Mouse (Mus musculus): ENCODE data around the gene Klrb1b.
"Not testable (repeated sequence)": the region's sequence is repeated elsewhere in the genome, so short reads cannot be mapped to it uniquely, and the experiment has no call there.

Klrb1b gene

GRCm38 (mm10) chr6:128800696-128801095 lies 25.4 kb downstream of the Klrb1b start:
- not testable (repeated sequence) for DNase-seq (ENCODE audit: low read depth, low spot score)

DNA sequence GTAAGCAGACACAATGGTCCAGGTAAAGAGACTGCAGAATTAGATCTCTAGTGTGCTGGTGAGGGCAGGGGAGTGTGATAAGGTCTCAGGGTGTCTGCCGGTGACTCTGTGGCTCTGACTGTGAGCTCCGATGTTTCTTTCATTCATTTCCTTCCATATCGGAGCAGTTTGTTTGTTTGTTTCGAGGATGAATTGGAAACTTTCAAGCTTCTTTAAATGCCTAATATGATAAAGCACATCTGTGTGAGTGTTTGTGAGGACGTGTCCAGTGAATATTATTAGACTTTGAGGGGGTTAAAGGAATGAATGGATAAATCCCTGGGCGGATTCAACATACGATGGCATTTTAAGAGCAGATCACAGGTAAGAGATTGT lies 26.2 kb downstream of the Klrb1b start:
- DNase-seq (ENCODE audit: low read depth, low spot score), result no peak

GRCm38 (mm10) chr6:128799144-128799895 lies 26.8 kb downstream of the Klrb1b start:
- DNase-seq (ENCODE audit: low read depth, low spot score), result peak; percentile 87

GRCm38 (mm10) chr6:128798772-128799143 lies 27.4 kb downstream of the Klrb1b start:
- DNase-seq (ENCODE audit: low read depth, low spot score), result peak; percentile 71

GRCm38 (mm10) chr6:128797936-128798771 lies 28.0 kb downstream of the Klrb1b start:
- no peak for DNase-seq (ENCODE audit: low read depth, low spot score)

GRCm38 (mm10) chr6:128797185-128797905 lies 28.8 kb downstream of the Klrb1b start:
- no peak for DNase-seq (ENCODE audit: low read depth, low spot score)

DNA sequence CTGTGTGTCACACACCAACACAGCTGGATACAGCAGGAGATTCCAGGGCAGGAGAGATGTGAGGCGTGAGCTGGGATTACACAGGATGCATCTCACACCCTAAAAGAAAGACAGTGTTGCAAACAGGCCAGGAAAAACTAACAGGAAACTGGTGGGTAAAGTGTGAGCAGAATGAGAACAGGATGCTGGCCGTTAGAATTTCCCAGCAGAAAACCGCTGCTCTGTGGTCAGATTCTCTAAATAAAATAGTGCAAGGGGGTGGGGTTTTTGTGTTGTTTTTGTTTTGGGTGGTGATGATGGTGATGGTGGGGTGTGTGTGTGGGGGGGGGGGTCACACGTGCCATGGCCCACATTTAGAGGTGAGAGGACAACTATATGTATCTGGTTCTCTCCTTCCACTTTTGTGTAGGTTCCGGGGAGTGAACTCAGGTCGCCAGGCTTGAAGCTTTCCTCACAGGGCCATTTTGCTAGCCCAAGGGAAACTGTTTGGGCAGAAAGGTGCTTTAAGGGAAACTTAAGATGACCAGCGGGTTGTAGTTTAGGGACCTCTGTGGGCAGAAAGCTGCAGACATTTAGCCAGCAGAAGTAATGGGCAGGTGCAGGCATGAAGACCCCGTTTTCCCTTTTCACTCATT lies 29.7 kb downstream of the Klrb1b start:
- no peak for DNase-seq (ENCODE audit: low read depth, low spot score)

DNA sequence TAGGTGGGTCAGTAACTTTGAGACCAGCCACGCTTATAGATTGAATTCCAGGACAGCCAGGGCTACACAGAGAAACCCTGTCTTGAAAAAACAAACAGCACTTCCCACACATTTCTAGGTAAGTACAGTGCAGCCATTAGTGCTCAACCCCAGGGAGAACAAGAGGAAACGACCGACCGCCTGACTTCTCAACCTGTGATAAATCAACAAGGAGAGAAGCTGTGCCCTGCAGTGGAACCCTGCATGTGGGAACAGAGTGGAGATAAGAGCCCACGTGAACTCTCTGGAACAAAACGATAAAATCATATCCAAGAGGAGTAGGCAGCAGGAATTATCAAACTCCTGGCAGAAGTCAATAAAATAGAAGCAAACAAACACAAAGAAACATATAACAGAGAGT lies 32.4 kb downstream of the Klrb1b start:
- no peak for DNase-seq (ENCODE audit: low read depth, low spot score)

DNA sequence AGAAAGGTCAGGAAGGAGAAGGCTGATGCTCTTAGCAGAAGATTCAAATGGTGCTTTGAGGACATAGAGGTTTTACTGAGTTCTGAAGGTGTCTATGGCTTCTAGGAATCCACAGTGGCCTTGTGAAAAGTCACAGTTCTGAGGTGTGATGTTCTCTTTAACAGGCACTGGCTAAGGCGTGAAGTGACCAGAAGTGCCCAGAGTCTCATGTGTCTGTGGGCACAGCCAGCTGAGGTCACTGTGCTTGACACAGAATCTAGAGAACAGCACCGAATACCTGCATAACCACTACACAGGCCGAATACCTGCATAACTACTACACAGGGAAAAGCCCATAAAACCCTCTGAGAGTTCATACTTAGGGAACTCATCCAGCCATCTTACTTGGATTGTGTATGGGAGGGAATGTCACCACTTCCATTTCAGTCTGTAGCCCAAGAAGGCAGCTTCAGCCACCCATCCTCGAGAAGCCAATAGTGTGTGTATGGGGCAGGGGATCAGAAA lies 35.6 kb downstream of the Klrb1b start:
- not testable (repeated sequence) for DNase-seq (ENCODE audit: low read depth, low spot score)

DNA sequence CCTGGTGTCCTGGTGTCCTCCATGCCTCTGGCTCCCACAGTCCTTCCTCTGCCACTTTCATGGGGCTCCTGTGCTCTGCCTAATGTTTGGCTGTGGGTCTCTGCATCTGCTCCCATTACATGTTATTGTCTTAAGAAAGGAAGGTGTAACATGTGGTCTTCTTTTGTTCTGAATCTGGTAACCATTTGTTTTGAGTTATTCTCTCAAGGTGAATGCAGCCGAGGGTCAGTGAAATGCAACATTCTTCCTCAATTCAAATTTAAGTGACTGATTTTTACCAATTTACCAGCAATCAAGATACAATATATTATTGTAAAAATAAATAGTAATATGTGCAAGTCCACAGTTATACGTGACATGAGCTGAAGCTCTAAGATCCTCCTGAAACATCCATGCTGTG lies 37.0 kb downstream of the Klrb1b start, which contains the start of gene Klrb1c:
Gene Klrb1c (minus strand): TSS at position 101 of the 400 bp plus-strand sequence.
- no peak for DNase-seq (ENCODE audit: low read depth, low spot score)

DNA sequence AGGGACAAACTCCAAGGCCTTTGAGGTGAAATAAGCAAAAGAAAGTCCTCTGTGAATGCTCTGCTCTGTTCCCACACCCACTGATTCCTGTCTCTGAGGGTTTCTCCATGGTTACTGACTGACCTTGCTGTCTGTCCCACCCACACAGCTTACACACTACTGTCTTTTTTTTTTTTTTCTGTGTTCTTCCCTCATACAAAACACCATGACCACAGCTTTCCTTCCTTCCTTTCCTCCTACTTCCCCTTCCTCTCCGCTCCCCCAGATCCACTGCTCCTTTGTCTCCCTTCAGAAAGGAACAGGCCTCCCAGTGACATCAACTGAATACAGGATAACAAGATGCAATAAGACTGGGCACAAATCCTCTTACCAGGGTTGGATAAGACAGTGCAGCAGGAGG lies 37.6 kb downstream of the Klrb1b start:
- DNase-seq (ENCODE audit: low read depth, low spot score), result no peak

DNA sequence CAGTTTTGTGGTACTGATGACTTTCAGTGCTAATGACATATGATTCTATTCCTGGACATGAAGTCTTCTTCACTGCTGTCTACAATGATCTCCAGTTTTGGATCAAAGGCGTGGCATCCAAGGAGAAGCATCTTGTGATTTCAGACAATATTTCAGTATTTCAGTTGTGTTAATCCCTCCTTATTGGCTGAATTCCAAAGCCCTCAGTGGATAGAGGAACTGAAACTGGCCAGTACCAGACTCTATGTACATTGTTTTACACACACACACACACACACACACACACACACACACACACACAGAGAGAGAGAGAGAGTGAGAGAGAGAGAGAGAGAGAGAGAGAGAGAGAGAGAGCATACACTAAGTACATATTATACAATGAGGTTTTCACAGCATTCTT lies 39.7 kb downstream of the Klrb1b start:
- not testable (repeated sequence) for DNase-seq (ENCODE audit: low read depth, low spot score)

- no peak for DNase-seq (ENCODE audit: low read depth, low spot score)
Observed at GRCm38 (mm10) chr6:128769481-128770253, 56.5 kb downstream of the Klrb1b start.

- DNase-seq (ENCODE audit: low read depth, low spot score), result no peak
Observed at GRCm38 (mm10) chr6:128768047-128768446, 58.1 kb downstream of the Klrb1b start.

GRCm38 (mm10) chr6:128766486-128767254 lies 59.5 kb downstream of the Klrb1b start:
- not testable (repeated sequence) for DNase-seq (ENCODE audit: low read depth, low spot score)

- no peak for DNase-seq (ENCODE audit: low read depth, low spot score)
Observed at GRCm38 (mm10) chr6:128765211-128765610, 60.9 kb downstream of the Klrb1b start.

DNA sequence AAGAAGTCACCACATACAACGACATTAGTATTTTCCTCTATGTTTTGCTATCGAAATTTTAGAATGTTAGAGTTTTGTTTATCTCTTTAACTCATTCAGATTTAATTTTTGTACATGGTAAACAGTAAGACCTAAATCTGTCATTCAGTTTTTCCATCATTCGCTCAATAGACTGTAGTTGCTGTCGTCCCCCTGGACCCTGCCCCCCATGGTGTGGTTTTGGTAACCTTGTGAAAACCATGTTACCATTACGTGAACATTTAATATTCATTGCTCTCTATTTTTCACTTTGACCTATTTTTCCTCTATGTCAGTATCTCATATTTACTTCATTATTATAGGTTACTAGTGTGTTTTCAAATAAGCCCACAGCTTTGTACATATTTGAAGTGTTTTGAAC lies 61.5 kb downstream of the Klrb1b start:
- DNase-seq (ENCODE audit: low read depth, low spot score), result no peak

- peak; percentile 93 for DNase-seq (ENCODE audit: low read depth, low spot score)
Observed at GRCm38 (mm10) chr6:128763736-128764523, 62.2 kb downstream of the Klrb1b start.

Measured in embryo, embryonic 11.5 days (tissue).